In genomic region chr5:125052603-125053488, GRCm38 (mm10) we compare ENCODE assay signal across 7 mouse cellular contexts. TPM values are rescaled to one million over a fixed set of nuclear protein-coding genes. Genes with fewer than 3 reads are reported as not detected.
DNase-seq lines count a peak whose midpoint lies in the region; ATAC-seq and TF ChIP-seq lines count a peak whose summit lies in the region.

No protein-coding gene starts in this region.

- peaks cover 12% of the 10 kb centered on the region for H3K36me3 ChIP-seq in heart, embryonic 11.5 days (ENCODE audit: control insufficient read depth, insufficient read depth, low read length)
- peaks cover 81% of the 10 kb centered on the region for H3K36me3 ChIP-seq in limb, embryonic 10.5 days
- H3K36me3 ChIP-seq in intestine, embryonic 16.5 days (ENCODE audit: control insufficient read depth, insufficient read depth, low read length), result peaks cover 6% of the 10 kb centered on the region; the same call in 1 of the 2 replicates

- H3K9me3 ChIP-seq in heart, embryonic 11.5 days (replicated peaks; ENCODE audit: control insufficient read depth, low read length), result no peaks in the 10 kb centered on the region
- H3K9me3 ChIP-seq in limb, embryonic 10.5 days (replicated peaks), result no peaks in the 10 kb centered on the region
- H3K9me3 ChIP-seq in intestine, embryonic 16.5 days (ENCODE audit: control insufficient read depth, low read length), result no peaks in the 10 kb centered on the region

- WGBS in heart, embryonic 11.5 days (ENCODE audit: insufficient replicate concordance), result 56% methylated on average over 23 of the region's 23 CpGs
- WGBS in limb, embryonic 10.5 days, result 69% methylated on average over 23 of the region's 23 CpGs
- WGBS in intestine, embryonic 16.5 days, result 70% methylated on average over 23 of the region's 23 CpGs

- peaks cover 10% of the 10 kb centered on the region for H3K4me1 ChIP-seq in cortical plate, adult 2 months (ENCODE audit: control insufficient read depth, insufficient read depth, low read length)
- peaks cover 83% of the 10 kb centered on the region for H3K4me1 ChIP-seq in heart, embryonic 11.5 days (ENCODE audit: control insufficient read depth, insufficient read depth, low read length)
- peaks cover 55% of the 10 kb centered on the region for H3K4me1 ChIP-seq in limb, embryonic 10.5 days
- H3K4me1 ChIP-seq in intestine, embryonic 16.5 days (ENCODE audit: control insufficient read depth, insufficient read depth, low read length), result peaks cover 21% of the 10 kb centered on the region

- peak; percentile 28; the same call in 1 of the 2 replicates for ATAC-seq in heart, embryonic 11.5 days (replicated peaks; ENCODE audit: insufficient number of reproducible peaks, low FRiP score, low TSS enrichment)
- peak; percentile 52 for ATAC-seq in monocyte, adult 5-6 weeks (replicated peaks; ENCODE audit: insufficient number of reproducible peaks, low FRiP score, low TSS enrichment, poor library complexity, severe bottlenecking)
- no peak for ATAC-seq in intestine, embryonic 16.5 days

- no peak for TF ChIP-seq CTCF in cortical plate, adult 2 months (IDR thresholded peaks at IDR 0.05; ENCODE audit: extremely low read depth, insufficient read depth, low read length)

- H3K9ac ChIP-seq in heart, embryonic 11.5 days (ENCODE audit: low read depth, low read length), result peak overlapping the region; percentile 55; the same call in 1 of the 2 replicates
- H3K9ac ChIP-seq in intestine, embryonic 16.5 days (ENCODE audit: low read depth, low read length), result no peak overlapping the region

- peak; percentile 77 for DNase-seq in A20 (ENCODE audit: low read depth, low spot score)
- DNase-seq in Muller cell, postnatal 12 days (ENCODE audit: inconsistent ontology term), result peak; percentile 93
- peak; percentile 37 for DNase-seq in limb, embryonic 10.5 days (ENCODE audit: low spot score)

- H3K4me3 ChIP-seq in cortical plate, adult 2 months (ENCODE audit: insufficient read depth, low read length), result no peak overlapping the region
- no peak overlapping the region for H3K4me3 ChIP-seq in heart, embryonic 11.5 days (ENCODE audit: low read depth, low read length)
- no peak overlapping the region for H3K4me3 ChIP-seq in limb, embryonic 10.5 days
- H3K4me3 ChIP-seq in intestine, embryonic 16.5 days (ENCODE audit: low read length), result no peak overlapping the region

- peak overlapping the region; percentile 79 for H3K27ac ChIP-seq in cortical plate, adult 2 months (ENCODE audit: insufficient read depth, low read length)
- H3K27ac ChIP-seq in heart, embryonic 11.5 days (ENCODE audit: low read depth, low read length), result peak overlapping the region; percentile 46
- H3K27ac ChIP-seq in limb, embryonic 10.5 days, result peak overlapping the region; percentile 33
- no peak overlapping the region for H3K27ac ChIP-seq in intestine, embryonic 16.5 days (ENCODE audit: low read length)

- H3K4me2 ChIP-seq in heart, embryonic 11.5 days, result no peak overlapping the region; the same call in 1 of the 2 replicates
- no peak overlapping the region for H3K4me2 ChIP-seq in intestine, embryonic 16.5 days (ENCODE audit: low read depth, low read length)

- no peaks in the 10 kb centered on the region for H3K27me3 ChIP-seq in heart, embryonic 11.5 days (ENCODE audit: control insufficient read depth, insufficient read depth, low read length)
- H3K27me3 ChIP-seq in limb, embryonic 10.5 days (ENCODE audit: low read depth, poor library complexity, severe bottlenecking), result no peaks in the 10 kb centered on the region
- no peaks in the 10 kb centered on the region for H3K27me3 ChIP-seq in intestine, embryonic 16.5 days (replicated peaks; ENCODE audit: control insufficient read depth, insufficient read depth, low read length)

- TF ChIP-seq POLR2A in cortical plate, adult 2 months (IDR thresholded peaks at IDR 0.05; ENCODE audit: extremely low read depth, insufficient read depth, low read length), result no peak

RNA-seq across cellular contexts. Expression of gene Rflna, which starts 49.8 kb away (rescaled TPM):
- polyA plus RNA-seq in cortical plate, adult 2 months (2012; rRNA removed), result 0.70 and 0.71 TPM in 2 replicates
- 1.0 and 1.1 TPM in 2 replicates for polyA plus RNA-seq in heart, embryonic 11.5 days (2014; fragmentation: Nextera tagmentation; extraction: Ambion mirVana)
- 1.1 and 4.5 TPM in 2 replicates for polyA plus RNA-seq in limb, embryonic 10.5 days (2016; fragmentation: Nextera tagmentation; extraction: Ambion mirVana)
- total RNA-seq in monocyte, adult 5-6 weeks (2017), result not detected in 3 replicates
- 1.5 and 1.7 TPM in 2 replicates for polyA plus RNA-seq in intestine, embryonic 16.5 days (2015; fragmentation: Nextera tagmentation; extraction: Ambion mirVana)

Comparison
In these comparisons a context has a peak if more than half of its experiments do, and no peak if none do; other contexts are left out.
1. DNase-seq: peak in every context shown above with its lines; median percentile 93 in Muller cell, postnatal 12 days; 77 in A20; 37 in limb, embryonic 10.5 days.